Mouse (Mus musculus): ENCODE measurements around the gene Lmo2.
"Not testable (repeated sequence)": the region's sequence is repeated elsewhere in the genome, so short reads cannot be mapped to it uniquely, and the experiment has no call there.

Lmo2 gene

DNA sequence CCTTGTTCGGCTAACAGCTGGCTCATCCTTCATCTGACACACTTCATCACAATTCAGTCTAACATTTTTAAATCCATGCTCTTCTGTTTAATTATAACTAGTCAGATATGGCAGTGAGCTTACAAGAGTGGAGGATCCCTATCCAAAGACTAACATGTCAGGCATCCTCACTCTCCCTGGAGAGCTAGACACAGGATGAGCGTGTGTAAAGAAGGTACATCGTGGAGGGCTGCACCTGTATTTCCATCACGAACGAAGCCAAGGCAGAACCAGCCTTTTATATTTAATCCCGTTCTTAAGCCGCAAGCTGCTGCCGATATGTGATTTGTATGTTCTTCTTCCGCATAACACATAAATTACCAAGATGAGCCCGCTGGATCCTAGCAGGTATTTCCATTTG lies 25.4 kb downstream of the Lmo2 start:
- no peak for DNase-seq

GRCm38 (mm10) chr2:103987595-103987994 lies 29.8 kb downstream of the Lmo2 start:
- not testable (repeated sequence) for DNase-seq

GRCm38 (mm10) chr2:103989724-103990123 lies 31.9 kb downstream of the Lmo2 start:
- DNase-seq, result no peak

DNA sequence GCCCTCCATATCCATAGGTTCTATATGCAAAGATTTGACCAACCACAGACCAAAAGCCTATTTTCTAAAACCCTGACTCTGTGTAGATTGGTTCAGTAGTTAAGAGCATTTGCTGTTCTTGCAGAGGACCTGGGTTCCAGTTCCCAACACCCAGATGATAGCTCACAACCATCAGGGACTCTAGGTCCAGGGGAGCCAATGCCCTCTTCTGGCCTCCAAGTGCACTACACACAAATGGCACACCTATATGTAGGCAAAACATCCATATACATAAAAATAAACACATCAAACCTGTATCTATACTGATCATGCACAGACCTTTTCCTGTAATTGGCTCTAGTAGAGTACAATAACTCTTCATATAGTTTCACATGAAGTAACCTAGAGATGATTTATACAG lies 33.5 kb downstream of the Lmo2 start:
- no peak for DNase-seq

DNA sequence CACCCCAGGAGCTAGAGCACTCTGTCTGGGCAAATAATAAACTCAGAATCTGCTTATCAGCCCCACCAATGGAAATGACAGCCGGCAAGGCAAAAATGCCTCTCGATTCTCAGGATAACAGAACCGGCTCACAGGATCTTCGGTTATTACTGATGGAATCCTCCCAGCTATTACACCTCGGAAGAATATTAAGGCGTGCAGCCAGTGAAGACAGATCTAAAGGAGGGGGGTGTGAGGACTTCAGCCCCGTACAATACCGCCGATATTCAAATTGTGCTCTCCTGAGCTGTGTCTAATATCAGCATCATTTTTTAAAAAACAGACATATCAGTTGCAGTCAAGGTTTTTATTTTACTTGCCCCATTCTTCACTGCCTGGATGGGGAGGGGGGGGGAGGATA lies 34.4 kb downstream of the Lmo2 start:
- no peak for DNase-seq

DNA sequence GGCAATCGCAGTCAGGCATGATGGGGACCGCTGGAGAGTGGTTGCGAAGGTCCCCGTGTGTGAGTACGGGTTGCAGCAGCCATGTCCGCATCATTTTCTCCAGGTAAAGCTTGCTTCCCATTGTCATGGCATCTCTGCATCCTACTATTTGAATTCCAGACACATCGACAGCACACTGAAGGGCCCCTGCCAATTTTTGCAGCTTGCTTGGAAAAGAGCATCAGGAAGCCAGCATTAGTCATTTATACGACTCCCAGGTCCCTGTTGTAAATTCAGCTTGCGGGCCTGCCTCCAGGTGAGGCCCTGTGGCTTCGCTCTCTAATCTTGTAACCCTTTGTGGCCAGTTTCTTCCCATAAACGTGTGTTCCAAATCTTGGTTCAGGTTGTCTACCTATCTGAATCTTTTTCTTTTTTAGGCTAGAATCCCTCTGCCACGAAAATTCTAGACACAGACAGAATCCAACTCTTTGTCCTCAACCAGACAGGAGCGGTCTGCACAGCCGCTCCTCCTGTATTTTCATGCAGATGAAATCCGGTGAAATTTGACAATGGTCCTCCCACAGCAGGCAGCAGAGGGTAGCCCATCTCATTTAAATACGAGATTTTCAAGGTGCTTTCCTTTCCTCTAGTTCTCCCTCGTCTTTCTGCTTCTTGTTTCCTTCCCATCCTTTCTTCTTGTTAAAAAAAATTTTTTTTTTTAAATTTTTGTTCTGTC lies 35.0 kb downstream of the Lmo2 start:
- DNase-seq, result no peak

DNA sequence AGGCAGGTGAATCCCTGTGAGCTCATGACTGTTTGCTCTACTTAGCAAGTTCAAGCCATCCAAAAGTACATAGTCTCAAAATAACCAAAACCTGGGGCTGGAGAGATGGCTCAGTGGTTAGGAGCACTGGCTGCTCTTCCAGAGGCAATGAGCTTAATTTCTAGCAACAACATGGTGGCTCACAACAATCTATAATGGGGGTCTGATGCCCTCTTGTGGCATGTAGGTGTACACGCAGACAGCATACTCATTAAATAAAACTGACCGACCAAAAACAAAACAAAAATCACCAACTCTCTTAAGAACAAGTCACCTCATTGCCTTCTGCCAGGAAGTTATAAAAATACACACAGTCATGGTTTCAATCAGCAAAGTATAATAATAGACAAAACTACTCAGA lies 43.3 kb downstream of the Lmo2 start:
- no peak for DNase-seq

DNA sequence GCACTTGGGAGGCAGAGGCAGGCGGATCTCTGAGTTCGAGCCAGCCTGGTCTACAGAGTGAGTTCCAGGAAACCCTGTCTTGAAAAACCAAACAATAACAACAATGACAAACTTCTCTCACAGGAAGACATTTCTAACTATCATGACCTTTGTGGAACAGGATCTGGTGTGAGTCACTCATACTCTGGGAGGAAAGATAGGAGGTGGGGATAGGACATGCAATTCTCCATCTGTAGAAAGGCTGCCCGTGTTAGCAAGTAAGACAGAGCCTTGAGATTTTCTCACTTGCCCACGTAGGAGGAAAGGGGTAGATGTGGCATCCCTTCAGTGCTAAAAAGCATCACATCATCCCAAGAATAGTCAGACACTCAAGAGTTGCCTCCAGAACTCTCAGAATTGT lies 44.1 kb downstream of the Lmo2 start:
- no peak for DNase-seq

GRCm38 (mm10) chr2:104002711-104003413 lies 45.1 kb downstream of the Lmo2 start:
- peak; percentile 44 for DNase-seq

- DNase-seq, result no peak
Observed at GRCm38 (mm10) chr2:104007793-104008519, 50.2 kb downstream of the Lmo2 start.

GRCm38 (mm10) chr2:104008853-104009252 lies 51.1 kb downstream of the Lmo2 start:
- DNase-seq, result not testable (repeated sequence)

DNA sequence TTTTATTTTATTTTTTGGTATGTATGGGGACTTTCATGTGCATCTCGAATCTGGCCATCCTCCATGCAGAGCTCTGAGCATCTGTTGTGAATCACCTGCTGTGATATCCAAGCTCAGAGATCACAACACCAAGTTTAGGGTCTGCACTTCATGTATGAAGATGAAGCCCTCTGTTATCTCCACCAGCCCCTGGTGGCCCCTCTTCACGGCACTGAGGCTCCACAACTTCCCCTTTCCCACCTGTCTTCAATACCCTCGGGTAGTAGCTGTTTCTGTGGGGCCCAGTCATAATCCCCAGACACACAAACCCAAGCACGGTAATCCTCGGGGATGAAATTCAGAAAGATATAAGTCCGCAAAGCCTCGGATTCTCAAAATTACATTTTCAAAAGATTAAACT lies 65.3 kb downstream of the Lmo2 start:
- DNase-seq, result no peak

DNA sequence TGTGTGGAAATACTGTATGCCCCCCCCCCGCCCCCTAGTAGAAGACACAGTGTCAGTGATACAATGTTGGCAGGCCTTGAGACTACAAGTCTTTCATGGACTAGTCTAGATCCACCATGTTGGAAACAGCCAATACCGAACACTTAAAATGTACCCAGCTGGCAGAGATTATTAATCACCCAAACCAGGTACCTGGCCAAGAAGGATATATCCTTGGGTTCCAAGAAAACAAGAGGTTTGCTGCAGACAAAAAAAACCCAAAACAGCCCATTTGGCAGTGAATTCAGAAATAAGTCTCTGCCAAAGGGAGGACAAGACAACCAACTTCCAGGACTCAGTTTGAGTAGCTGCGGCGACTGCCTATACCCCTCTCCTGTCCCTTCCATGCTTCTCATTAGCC lies 66.9 kb downstream of the Lmo2 start:
- no peak for DNase-seq

GRCm38 (mm10) chr2:104027458-104028138 lies 69.8 kb downstream of the Lmo2 start, which contains the start of gene Fbxo3:
Fbxo3 (plus strand) TSS chr2:104027721.
- peak; percentile 89 for DNase-seq

DNA sequence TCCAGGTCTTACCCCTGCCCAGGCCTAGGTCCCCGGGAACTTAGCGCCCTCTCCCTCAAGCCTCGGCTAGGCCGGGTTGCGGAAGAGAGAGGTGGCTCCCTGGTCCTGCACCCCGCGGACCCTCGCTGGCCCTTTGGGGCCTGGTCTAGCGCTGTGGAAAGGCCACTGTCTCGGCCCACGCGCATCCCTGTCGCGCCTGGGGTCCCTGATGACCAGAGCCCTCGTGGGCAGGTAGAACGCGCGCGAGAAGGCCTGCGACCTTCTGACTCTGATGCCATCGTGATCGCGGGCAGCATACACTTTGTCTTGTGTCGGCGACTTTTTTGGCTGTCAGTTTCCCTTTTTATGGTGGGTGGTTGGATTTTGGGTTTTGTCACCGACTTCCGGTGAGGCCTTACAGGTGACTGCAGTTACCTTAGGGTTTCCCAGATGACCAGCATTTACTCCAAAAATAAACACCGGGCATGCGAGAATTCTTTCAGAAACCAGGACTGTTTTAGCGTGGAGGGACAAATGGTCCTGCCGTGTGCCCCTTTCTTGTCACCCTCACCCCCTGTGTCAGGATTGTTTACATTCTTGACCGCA lies 70.4 kb downstream of the Lmo2 start, which contains the start of gene 4931422A03Rik:
Gene 4931422A03Rik, minus strand, starts transcription at position 223 of the 585 bp plus-strand sequence.
- peak; percentile 9 for DNase-seq

DNA sequence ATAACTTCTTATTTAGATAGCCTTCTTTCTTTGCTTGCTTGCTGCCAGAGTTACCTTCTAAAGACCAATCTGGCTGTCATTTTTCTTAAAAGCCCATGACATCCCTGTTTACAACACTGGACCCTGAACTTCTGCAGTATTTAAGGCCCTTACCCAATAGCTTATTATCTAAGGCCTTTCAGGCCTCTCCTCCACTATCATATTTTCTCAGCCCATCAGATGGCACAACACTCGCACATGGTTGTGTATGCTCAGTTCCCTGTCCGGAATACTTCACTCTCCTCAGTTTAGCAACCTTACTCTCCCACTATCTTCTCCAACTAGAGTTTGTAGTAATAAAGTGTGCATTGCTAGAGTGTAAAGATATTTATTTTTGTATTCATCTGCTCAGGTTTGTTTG lies 71.3 kb downstream of the Lmo2 start:
- no peak for DNase-seq

DNA sequence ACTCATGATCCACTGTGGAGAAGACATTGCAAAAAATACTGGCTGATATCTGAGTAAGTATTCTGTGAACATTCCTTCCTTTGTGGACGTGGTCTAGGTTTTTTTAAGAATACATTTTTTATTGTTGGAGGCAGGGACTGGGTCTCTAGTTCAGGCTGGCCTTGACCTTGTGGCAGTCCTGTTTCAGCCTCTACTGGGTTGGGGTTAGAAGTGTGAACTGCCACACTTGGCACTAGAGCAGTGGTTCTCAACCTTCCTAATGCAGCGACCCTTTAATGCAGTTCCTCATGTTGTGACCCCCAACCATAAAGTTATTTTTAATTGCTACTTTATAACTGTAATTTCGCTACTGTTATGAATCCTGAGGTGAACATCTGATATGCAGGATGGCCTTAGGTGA lies 72.6 kb downstream of the Lmo2 start:
- DNase-seq, result no peak

Measured in lung, postnatal 14 days (tissue).